Mouse (Mus musculus) heart, adult 8-10 months (tissue): ENCODE results near the gene Bhlha15. TPM values are rescaled to one million over a fixed set of nuclear protein-coding genes. Genes with fewer than 3 reads are reported as not detected.

Experiments
- DNase-seq: peaks from one replicate; pipeline ENCODE4 v3.0.0; 2022; ENCODE audit warnings: low spot score
- total RNA-seq, 4 experiments: library from RNA; stranded (reverse); gene quantifications; 2 replicates each; pipeline ENCODE4 v1.2.4; 2022

Gene Bhlha15
- total RNA-seq, 4 experiments from 2014 or later = 0.13 TPM; not detected in 3

DNA sequence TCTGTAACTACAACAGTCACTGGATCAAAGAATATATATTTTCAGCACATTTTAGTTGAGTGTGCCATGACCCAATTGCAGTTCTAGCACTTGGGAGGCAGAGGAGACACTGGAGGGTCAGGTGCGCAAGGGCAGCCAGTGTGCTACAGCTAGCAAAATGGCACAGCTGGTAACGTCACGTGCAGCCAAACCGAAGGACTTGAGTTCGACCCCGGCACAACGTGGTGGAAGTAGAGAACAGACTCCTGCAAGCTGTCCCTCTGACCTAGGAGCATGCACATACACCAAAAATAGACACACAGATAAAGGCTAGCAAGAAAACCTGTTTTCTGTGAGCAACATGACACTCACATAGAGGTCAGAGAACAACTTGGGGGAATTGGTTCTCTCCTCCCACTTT is 759 bp upstream of the Bhlha15 start:
- DNase-seq = no peak

DNA sequence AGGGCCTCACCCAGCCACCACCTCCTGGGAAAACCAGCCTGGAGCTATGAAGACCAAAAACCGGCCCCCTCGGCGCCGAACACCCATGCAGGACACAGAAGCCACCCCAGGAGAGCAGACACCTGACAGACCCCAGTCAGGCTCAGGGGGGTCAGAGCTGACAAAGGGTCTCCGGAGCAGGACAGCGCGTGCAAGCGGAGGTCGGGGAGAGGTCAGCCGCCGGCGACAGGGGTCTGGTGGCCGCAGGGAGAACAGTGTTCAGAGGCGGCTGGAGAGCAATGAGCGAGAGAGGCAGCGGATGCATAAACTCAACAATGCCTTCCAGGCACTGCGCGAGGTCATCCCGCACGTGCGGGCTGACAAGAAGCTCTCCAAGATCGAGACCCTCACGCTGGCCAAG is 940 bp downstream of the Bhlha15 start:
- no peak for DNase-seq

DNA sequence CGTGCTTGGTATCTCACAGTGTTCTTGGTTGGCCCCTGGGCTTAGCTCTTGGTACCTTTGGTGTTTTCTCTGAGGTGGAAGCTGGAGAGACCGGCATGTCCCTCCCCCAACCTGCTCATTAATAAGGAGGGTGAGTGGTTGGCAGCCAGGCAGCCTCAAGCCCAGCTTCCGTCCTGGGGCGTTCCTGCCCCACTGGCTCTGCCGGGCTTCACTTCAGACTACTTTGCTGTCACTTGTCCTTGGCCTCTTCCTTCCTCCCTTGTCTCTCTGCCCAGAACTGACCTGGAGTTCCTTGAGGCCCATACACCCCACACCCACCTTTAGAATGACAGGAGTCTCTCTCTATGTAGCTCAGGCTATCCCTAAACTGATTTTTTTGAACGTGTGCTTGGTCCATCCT is 2.6 kb downstream of the Bhlha15 start:
- no peak for DNase-seq

DNA sequence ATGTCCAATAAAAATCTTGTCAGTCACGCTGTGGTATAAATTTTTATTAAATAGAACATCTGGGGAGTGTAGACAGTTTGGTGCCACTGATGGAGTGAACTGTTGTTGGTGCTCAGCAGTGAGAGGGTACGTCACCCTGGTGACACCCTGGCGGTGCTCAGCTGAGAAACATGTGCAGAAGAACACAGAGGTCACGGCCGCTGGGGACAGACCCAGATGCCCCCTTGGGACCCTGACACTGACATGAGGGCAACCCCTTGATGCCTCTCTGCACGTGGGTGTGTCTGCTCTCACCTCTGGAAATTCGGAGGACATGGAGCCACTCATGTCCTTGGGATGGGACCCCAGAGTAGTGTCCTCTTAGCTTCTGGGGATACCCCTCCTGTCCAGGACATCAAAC is 4.3 kb downstream of the Bhlha15 start:
- DNase-seq = no peak

DNA sequence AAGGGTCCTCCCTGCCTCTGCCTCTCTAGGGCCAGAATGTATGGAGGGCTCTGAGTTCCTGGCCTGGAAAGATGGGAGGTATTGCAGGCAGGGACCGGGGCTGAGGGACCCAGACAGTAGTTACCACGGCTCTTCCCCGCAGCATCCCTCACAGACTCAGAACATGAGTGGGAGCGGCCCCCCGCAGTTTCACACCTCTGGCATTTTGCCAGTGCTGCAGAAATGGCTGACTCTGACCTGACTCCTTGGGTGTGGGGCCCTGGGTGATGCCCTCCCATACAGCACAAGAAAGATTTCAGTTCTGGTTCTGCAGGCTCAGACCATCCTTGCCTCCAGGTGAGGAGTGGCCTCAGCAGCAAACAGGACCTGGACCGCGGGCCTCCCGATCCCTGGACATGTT is 5.5 kb downstream of the Bhlha15 start:
- DNase-seq = no peak

DNA sequence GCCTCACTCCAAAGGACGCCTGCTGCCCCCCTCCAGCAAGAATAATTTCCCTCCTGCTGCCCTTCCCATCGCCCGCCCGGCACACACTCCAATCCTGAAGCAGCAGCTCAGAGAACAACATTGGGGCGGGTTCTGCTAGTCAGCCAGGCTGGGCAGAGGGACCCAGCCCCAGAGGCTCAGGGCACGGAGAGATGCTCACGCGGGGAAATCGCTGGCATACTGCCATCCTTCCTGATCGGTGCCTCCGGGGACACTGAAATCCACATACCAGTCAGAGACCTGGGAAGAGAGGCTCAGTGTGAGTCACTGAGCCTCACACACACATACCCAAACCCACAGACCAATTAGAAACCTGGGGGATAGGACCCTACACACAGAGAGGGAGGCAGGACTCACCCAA is 10.5 kb downstream of the Bhlha15 start:
- no peak for DNase-seq

DNA sequence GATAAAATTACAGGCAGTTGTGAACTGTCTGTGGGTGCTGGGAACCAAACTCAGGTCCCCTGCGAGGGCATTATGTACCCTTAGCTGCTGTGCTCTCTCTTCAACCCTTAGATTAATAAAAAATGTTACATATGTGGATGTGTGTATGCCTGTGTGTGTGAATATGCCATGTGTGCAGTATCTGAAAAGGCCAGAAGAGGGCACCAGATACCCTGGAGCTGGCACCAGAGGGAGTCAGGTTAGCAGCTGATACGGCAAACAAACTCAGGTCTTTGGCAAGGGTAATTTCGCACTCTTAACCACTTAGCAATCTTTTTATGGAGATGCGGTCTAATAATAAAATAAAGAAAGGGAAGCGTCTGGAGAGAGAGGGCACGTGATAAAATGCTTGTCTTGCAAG is 12.3 kb downstream of the Bhlha15 start:
- DNase-seq = no peak

DNA sequence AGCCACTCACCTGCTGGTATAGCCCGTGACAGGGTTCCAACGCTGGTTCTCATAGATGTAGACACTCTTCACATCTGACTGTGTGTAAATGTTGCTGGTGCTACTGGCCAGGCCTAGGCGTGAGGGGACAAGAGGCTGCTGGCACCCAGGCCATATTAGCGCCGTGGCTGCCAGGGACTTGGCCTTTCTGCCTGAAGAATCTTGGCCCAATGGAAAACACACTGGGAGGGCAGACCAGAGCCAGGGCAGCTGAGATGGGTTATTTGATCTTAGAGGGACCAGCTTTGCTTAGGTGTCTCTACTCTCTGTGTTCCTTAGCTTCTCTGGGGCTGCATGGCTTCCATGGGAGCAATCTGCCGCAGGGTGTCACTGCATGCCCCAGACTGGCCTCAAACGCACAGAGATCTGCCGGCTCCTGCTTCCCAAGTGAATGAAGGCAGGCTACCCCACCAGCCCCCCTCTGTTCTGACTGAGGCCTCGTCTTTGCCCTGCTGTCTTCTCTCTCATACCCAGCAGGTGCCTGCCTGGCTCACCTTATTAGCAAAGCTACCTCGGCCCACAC is 13.4 kb downstream of the Bhlha15 start:
- no peak for DNase-seq

DNA sequence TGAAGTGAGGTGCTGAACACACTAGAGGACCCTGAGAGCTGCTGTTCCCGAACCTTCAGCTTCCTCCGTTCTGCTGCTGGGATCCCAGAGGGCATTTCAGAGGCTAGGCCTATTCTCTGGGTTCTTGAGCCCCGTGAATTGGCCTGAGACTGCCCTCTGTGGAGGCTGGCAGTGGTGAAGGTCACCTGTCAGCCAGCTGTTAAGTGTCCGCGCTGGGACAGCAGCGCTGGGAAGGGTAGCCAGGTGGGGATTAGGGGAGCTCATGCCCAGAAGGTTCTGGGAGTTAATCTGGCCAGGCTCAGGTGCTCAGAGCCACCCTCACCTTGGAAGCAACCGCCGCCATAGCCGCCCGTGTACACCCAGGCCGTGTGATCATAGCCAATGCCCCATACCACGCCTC is 14.2 kb downstream of the Bhlha15 start:
- DNase-seq = no peak

DNA sequence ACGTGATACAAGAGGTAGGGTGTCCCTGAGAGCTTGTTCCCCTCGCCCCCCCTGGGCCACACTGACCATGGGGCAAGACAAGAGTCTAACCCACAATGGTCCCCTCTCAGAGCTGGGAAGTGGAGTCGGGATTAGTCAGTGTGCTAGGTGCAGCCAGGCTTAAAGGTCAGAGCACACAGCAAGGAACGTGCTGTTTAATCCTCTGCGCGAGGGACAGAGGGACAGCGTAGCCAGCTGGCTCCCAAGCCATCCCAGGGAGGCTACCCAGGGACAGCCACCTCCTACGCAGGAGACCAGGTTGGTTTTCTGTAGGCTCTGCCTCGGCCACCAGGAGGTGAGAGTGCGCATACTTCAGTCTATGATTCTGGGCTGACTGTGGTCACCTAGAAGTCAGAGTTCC is 14.8 kb downstream of the Bhlha15 start:
- DNase-seq = no peak

DNA sequence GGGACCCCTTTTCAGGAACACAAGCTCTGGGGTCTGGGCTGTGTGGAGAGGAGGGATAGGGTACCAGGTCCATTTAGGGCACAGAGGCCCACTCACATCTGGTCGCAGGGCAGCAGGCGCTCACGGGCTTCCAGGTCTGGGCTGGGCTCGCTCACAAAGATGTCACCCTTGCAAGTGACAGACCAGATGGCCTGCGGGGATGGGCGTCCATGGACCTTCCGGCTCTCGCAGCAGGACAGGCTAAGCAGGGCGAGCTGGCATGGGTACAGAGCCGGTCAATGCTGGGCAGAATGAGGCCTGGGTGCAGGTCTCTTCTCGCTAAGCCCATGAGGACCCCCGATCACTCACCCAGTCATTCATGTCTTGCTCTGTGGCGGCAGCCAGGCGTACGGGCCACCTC is 16.0 kb downstream of the Bhlha15 start:
- no peak for DNase-seq

DNA sequence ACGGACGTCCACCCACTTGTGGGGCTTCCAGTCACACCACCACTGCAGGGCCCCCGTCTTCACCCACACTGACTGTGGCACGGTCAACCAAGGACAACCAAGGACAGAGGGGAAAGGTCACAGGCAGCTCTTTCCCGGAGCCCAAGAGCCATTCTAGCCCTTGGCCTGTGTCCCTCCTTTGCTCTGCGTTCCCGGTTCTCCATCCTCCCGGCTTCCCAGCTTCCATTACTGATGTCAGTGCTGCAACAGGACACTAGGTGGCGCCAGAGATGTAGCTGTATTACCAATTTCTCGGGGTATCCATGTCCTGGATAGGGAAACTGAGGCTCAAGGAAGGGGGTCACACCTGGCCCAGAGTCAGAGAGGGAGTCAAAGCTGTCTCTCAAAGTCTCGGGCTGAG is 17.4 kb downstream of the Bhlha15 start:
- peak; percentile 23 for DNase-seq

DNA sequence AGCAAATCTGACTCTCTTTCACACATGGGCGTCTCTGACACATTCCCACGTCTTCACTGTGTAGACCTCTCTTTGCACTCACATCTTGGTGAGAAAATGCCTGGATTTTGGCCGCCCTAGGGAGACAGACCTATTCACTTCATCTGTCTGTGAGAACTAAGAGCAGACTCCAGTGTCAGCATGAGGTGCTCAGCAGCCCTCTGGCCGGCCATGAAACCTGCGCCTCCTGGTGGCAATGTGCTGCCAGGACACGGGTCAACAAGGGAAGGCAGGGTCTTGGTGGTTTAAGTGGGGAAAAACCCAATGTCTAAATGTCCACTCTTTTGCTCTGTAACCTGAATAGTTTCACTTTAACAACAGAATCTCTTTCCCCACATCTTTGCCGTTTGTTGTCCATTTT is 24.4 kb downstream of the Bhlha15 start:
- DNase-seq = peak; percentile 47

DNA sequence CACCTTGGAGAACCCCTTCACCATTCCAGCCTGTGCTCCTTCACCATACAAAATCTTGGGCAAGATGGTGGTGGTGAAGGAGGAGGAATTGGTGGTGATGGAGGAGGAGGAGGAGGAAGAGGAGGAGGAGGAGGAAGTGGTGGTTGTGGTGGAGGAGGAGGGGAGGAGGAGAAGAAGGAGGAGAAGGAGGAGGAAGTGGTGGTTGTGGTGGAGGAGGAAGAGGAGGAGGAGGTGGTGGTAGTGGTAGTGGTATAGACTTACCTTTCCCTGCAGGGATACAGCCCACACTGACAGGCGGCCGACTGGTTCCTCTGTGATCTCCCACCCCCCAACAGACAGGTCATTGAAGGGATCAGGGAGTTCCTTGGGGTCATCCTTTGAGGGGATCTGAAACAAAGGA is 25.9 kb downstream of the Bhlha15 start:
- no peak for DNase-seq

DNA sequence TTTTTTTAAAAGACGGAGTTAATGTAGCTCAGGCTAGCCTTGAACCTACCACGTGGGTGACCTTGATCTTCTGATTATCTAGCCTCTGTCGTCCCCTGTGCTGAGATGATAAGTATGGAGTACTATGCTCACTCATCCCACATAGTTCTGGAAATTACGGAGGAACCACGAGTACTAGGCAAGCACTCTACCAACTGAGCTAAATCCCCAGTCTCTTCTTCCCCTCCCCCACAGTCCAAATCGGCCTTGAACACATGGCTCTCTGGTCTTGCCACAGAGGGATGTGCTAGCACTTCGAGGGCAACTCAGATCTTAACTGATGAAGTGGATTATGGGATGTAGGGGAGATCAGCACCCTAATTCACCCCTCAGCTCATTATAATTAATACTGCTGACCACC is 28.0 kb downstream of the Bhlha15 start:
- no peak for DNase-seq

DNA sequence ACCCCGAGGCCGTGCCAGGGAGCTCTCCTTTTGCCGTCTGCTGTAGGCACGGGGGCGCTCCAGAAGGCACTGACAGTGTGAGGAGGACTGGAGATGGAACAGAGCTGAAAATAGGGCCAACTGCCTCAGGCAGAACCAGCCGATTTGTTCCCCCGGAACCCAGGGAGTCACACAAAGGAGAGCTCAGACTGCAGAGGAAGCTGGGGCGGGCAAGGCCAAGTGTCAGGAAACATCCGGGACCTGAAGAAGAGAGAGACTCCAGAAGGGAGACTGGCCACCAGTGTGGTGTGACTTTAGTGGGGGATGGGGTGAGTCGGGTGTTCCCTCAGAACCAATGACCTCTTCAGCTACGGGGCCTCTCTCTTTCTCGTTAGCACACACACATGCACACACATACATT is 29.2 kb downstream of the Bhlha15 start:
- peak; percentile 26 for DNase-seq

DNA sequence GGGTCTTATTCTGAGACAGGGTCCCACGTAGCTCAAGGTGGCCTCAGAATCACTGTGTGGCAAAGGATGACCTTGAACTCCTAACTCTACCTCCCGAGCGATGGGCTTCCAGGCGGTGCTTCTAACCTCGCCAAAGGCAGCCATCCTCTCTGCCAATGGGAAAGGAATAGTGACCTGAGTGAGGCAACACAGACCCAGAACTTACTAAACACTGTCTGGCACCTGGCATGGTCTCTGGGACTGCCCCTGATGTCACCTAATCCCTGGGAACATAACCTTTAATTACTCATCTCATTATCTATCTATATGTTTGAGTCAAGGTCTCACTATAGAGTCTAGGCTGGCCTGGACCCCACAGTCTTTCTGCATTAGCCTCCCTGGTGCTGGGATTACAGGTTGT is 29.9 kb downstream of the Bhlha15 start:
- no peak for DNase-seq

DNA sequence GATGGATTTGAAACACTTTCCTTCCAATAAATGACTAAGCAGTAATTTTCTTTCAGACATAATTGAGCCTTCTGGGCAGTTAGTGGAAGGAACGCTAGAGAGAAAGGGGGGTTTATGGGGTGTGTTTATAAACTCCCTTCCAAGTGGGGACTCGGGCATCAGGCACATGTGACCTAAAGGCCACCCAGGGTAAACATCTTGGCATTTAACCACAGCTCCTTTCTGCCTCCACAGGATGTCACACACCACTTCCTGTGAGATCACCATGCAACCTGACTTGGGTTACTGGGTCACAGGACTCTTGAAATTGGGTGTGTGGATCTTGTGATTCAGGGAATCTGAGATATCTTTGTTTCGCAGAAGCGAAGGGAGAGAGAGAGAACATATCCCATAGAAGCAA is 31.2 kb downstream of the Bhlha15 start:
- DNase-seq = peak; percentile 50

DNA sequence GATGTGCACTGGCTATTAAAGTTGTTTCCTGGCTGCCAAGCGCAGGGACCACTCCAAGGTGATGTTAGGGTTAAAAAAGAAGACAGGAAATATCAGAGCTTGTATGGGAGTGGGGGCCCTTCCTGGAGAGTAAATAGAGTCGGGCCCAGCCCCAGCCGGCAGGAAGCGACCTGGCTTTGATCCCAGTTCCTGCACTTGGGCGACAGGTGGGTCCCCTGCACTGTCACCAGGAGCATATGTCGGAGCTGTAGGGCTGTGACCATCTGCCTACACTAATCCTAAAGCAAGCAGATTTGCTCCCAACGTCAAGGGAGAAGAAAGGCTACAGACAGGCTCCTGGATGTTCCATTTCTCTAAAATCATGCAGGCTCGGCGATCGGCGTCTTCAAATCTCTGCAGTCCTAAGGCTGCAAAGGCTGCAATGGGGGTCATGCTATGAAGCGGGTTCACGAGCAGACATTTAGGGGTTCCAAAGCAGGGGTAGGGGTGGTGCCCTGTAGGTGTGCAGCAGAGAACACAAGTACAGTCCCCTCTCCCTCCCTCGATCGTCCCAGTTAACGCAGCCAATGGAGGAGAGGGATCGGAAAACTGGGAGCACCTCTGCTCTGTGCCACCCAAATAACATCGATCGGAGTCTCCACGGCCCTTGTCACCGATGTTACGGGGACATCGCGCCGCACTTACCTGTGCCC is 32.9 kb downstream of the Bhlha15 start:
- peak; percentile 75 for DNase-seq

DNA sequence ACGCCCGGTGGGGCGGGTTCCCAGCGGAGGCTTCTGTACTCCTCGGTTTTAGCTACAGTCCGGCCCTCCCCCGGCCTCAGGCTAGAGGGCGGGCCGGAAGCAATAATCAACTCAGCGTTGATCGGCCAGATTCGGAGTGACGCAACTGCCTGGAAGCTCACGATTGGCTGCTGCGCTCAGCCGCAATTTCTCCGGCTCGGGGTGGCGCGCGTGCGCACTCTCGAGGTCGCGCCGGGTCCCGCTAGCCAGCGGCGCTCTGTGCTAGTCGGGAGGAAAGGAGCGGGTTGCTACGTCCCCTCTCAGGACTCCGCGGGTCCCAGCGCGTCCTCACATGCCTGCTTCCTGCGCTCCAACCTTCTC is 33.4 kb downstream of the Bhlha15 start, which contains the start of gene Tecpr1:
Gene Tecpr1 (minus strand): TSS at position 113 of the 360 bp plus-strand sequence.
- DNase-seq = peak; percentile 97

DNA sequence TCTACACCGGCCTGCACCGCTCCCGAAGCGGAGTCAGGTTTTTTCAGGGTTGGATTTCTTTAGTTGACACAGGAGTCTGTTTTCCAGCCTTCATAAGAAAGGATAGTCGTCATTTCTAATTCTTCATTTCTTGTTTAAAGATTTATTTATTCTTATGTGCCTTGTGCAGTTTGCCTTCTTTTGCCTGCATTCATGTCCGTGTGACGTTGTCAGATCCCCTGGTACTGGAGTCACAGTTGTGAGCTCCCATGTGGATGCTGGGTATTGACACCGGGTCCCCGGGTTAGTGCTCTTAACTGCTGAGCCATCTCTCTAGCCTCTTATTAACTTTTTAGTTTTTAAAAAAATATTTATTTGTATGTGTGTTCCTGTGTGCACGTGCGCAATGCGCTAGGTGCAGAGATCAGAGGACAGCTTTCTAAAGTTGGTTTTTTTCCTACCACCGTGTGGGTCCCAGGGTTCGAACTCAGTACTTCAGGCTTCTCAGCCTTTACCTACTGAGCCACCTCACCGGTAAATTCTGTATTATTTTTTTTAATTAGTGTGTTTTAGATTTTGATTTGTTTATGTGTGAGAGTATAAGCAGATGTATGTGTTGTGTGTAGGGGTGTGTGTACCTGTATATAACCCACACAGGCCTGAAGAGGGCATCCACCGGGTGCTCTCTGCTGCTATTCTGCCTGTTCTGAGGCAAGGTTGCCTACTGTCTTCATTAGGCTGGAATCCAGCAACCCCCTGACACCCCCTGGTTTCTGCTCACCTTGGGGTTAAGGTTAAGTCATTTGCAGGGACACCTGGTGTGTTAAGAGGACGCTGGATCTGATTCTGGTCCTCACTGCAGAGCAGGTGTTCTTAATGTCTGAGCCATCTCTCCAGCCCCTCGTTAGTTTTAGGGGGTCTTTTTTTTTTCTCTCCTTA is 34.1 kb downstream of the Bhlha15 start:
- DNase-seq = no peak

DNA sequence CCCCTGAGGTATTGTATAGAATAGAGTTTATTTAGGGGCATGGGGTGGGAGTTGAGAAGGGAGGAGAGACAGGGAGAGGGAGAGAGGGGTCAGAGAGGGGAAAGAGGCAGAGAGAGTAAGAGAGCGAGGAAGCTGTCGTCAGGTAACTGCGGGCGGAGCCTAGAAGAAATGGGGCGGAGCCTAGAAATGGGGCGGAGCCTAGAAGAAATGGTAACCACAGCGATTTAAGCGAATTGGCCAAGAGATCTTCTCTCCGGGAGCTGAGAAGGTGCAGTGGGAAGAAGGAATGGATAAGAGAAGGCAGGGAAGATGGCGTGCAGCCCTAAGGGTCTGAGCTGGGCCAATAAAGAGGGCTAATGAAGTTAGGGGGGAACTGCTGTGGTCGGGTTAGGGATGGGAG is 36.1 kb downstream of the Bhlha15 start:
- DNase-seq = no peak

DNA sequence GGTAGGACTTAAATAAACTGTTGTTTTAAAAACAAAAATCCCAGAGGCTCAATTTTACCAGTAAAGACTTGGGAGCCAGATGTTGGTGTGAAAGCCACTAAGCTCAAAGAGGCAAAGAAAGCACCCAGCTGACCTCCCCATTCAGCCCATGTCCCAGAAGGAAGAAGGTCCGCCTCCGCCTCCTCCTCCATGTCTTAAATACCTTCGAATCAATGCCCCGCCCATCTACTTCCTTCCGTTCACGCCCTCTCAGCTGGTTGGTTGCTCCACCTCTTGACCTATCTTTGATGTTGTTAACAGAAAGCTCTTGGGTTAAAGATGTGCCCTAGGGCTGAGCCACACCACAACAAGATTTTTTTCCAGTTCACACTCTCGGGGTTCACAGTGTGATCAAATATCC is 40.1 kb downstream of the Bhlha15 start:
- no peak for DNase-seq
